Mouse (Mus musculus) liver, adult 2 months (tissue): ENCODE measurements around the gene Rere. TPM values are rescaled to one million over a fixed set of nuclear protein-coding genes. Genes with fewer than 3 reads are reported as not detected.

Source experiments
- DNase-seq: peaks from one replicate; pipeline ENCODE4 v3.0.0-alpha.2; 2011; ENCODE audit warnings: low read depth, low spot score; ENCODE audit errors: extremely low read depth
- H3K27ac ChIP-seq: fragments of 200-500 bp; replicated peaks from 2 replicates; pipeline ENCODE4 v1.5.1; 2012; ENCODE audit warnings: low read depth, mild to moderate bottlenecking, control low read depth, inconsistent platforms, low read length; ENCODE audit not compliant: insufficient read depth
- H3K27me3 ChIP-seq: fragments of 200-500 bp; 2 replicates; pipeline ENCODE4 v1.6.1; 2012; ENCODE audit warnings: mild to moderate bottlenecking, moderate library complexity, low read length, inconsistent platforms; ENCODE audit not compliant: control insufficient read depth, insufficient read depth
- H3K36me3 ChIP-seq: fragments of 200-500 bp; 2 replicates; pipeline ENCODE4 v1.6.1; 2012; ENCODE audit warnings: low read length, inconsistent platforms; ENCODE audit not compliant: control insufficient read depth, insufficient read depth
- H3K4me1 ChIP-seq: fragments of 200-500 bp; 2 replicates; pipeline ENCODE4 v1.6.1; 2011; ENCODE audit warnings: low read length; ENCODE audit not compliant: control insufficient read depth, insufficient read depth
- H3K4me3 ChIP-seq: fragments of 200-500 bp; 2 replicates; pipeline ENCODE4 v1.5.1; 2011; ENCODE audit warnings: low read depth, mild to moderate bottlenecking, control low read depth, low read length, moderate library complexity; ENCODE audit not compliant: insufficient read depth
- H3K79me2 ChIP-seq: fragments of 200-500 bp; 2 replicates; pipeline ENCODE4 v1.6.1; 2012; ENCODE audit warnings: inconsistent platforms, mild to moderate bottlenecking, low read length, moderate library complexity; ENCODE audit not compliant: control insufficient read depth, insufficient read depth
- H3K9ac ChIP-seq: fragments of 200-500 bp; 2 replicates; pipeline ENCODE4 v1.6.1; 2012; ENCODE audit warnings: low read depth, mild to moderate bottlenecking, control low read depth, inconsistent platforms, low read length
- CTCF ChIP-seq: fragments of 200-500 bp; IDR thresholded peaks from 2 replicates; pipeline ENCODE4 v1.5.1; 2011; ENCODE audit warnings: low read depth, low read length, control low read depth
- POLR2A ChIP-seq: fragments of 200-500 bp; IDR thresholded peaks from 2 replicates; pipeline ENCODE4 v1.6.1; 2011; ENCODE audit warnings: low read length, control low read depth; ENCODE audit not compliant: insufficient read depth; ENCODE audit errors: extremely low read depth
- WGBS: fragments of 180-500 bp; shearing (Covaris S2); methylation state at CpG from one replicate; pipeline ENCODE4 v1.1.7; 2018; 5-methylcytosine and 5-hydroxymethylcytosine counted together
- polyA plus RNA-seq: library from polyadenylated mRNA; depleted of rRNA; stranded (reverse); fragments of >200 nt; gene quantifications from 2 replicates; pipeline ENCODE4 v1.2.3, GENCODE M21; 2012
- total RNA-seq: library from RNA; depleted of rRNA; stranded (reverse); fragments of >200 nt; gene quantifications from 2 replicates; pipeline ENCODE4 v1.2.3, GENCODE M21; 2014

The Rere gene
- total and polyA plus RNA-seq, 2 experiments: 8.8 to 10.0 TPM

- Histone ChIP-seq H3K79me2 (peaks cover 23% of the 10 kb centered on the region), H3K4me3 (no peak overlapping the region), H3K36me3 (no peaks in the 10 kb centered on the region), H3K27ac (no peak overlapping the region), H3K4me1 (peaks cover 7% of the 10 kb centered on the region; the same call in 1 of the 2 replicates), H3K27me3 (no peaks in the 10 kb centered on the region), H3K9ac (no peak overlapping the region)
- DNase-seq: no peak
- 95% methylated on average over 5 of the region's 5 CpGs for WGBS
- no peak for TF ChIP-seq POLR2A
- TF ChIP-seq CTCF: no peak
Observed at GRCm38 (mm10) chr4:150435590-150435989, 154.1 kb downstream of the Rere start.

- H3K27me3 ChIP-seq: no peaks in the 10 kb centered on the region
- no peak overlapping the region for H3K9ac ChIP-seq
- no peak for DNase-seq
- TF ChIP-seq CTCF (no peak), POLR2A (no peak)
- H3K79me2 ChIP-seq: peaks cover 37% of the 10 kb centered on the region
- no peak overlapping the region for H3K4me3 ChIP-seq
- no peaks in the 10 kb centered on the region for H3K36me3 ChIP-seq
- WGBS: 90% methylated on average over 6 of the region's 6 CpGs
- no peak overlapping the region for H3K27ac ChIP-seq
- H3K4me1 ChIP-seq: peaks cover 7% of the 10 kb centered on the region; the same call in 1 of the 2 replicates
Observed at GRCm38 (mm10) chr4:150438621-150439020, 157.2 kb downstream of the Rere start.

- WGBS: 91% methylated on average over 10 of the region's 10 CpGs
- Histone ChIP-seq H3K9ac (no peak overlapping the region), H3K4me1 (peaks cover 5% of the 10 kb centered on the region), H3K4me3 (no peak overlapping the region), H3K36me3 (no peaks in the 10 kb centered on the region), H3K79me2 (peaks cover 32% of the 10 kb centered on the region), H3K27me3 (no peaks in the 10 kb centered on the region), H3K27ac (no peak overlapping the region)
- DNase-seq: no peak
- no peak for TF ChIP-seq POLR2A
- no peak for TF ChIP-seq CTCF
Observed at GRCm38 (mm10) chr4:150441931-150442330, 160.5 kb downstream of the Rere start.

GRCm38 (mm10) chr4:150444068-150444467 is 162.6 kb downstream of the Rere start:
- no peak overlapping the region for H3K27ac ChIP-seq
- H3K4me3 ChIP-seq: no peak overlapping the region
- no peaks in the 10 kb centered on the region for H3K27me3 ChIP-seq
- DNase-seq: no peak
- H3K79me2 ChIP-seq: peaks cover 29% of the 10 kb centered on the region
- H3K4me1 ChIP-seq: peaks cover 5% of the 10 kb centered on the region
- H3K36me3 ChIP-seq: no peaks in the 10 kb centered on the region
- TF ChIP-seq POLR2A: no peak
- TF ChIP-seq CTCF: no peak
- H3K9ac ChIP-seq: no peak overlapping the region
- WGBS: 46% methylated on average over 3 of the region's 3 CpGs

- H3K27ac ChIP-seq: no peak overlapping the region
- H3K79me2 ChIP-seq: peaks cover 28% of the 10 kb centered on the region; the same call in 1 of the 2 replicates
- peaks cover 5% of the 10 kb centered on the region for H3K4me1 ChIP-seq
- no peak overlapping the region for H3K4me3 ChIP-seq
- no peaks in the 10 kb centered on the region for H3K27me3 ChIP-seq
- TF ChIP-seq CTCF (no peak), POLR2A (no peak)
- no peaks in the 10 kb centered on the region for H3K36me3 ChIP-seq
- no peak overlapping the region for H3K9ac ChIP-seq
- peak; percentile 33 for DNase-seq
- WGBS: 53% methylated on average over 4 of the region's 4 CpGs
Observed at GRCm38 (mm10) chr4:150446617-150447016, 165.2 kb downstream of the Rere start.

GRCm38 (mm10) chr4:150447517-150447916 is 166.1 kb downstream of the Rere start:
- H3K79me2 ChIP-seq: peaks cover 22% of the 10 kb centered on the region; the same call in 1 of the 2 replicates
- TF ChIP-seq CTCF (no peak), POLR2A (no peak)
- H3K27me3 ChIP-seq: no peaks in the 10 kb centered on the region
- H3K36me3 ChIP-seq: no peaks in the 10 kb centered on the region
- WGBS: 83% methylated on average over 3 of the region's 3 CpGs
- H3K27ac ChIP-seq: no peak overlapping the region
- peaks cover 5% of the 10 kb centered on the region for H3K4me1 ChIP-seq
- no peak for DNase-seq
- H3K4me3 ChIP-seq: no peak overlapping the region
- no peak overlapping the region for H3K9ac ChIP-seq
